Comparison of ENCODE assay signal across 9 mouse cellular contexts in the genomic region with DNA sequence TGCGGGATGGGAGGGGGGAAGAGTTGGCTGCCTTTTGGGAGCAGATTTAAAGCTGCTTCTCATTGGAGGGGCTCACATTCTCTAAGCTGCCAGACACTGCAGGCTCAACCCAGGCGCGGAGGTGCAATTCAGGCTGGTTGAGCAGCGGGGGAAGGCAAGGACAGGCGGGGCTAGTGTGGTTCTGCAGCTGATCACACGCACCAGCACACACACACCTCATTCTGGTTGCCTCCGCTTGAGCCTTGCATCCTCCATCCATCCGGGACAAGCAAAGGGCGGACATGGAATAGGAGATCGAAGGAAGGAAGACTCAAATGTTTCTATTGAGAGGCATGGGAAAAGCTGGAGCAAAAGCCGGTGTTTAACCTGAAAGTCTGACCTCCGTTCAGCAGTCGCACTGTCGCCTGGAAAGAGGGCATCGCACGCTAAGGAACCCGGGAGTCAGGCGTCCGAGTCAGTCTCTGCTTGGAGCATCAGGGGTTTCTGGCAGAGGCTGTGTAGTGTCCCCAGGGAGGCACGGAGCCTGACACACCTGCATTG. TPM values are rescaled to one million over a fixed set of nuclear protein-coding genes. Genes with fewer than 3 reads are reported as not detected.
A peak's percentile ranks its signal among the peaks of the same experiment; 100 is the strongest.
DNase-seq lines count a peak whose midpoint lies in the region; ATAC-seq lines count a peak whose summit lies in the region.
"Had no signal": no experiment of that assay in that cellular context is flagged by ENCODE, and none has a peak within 500 bp of the region (broad histone marks: within the 10 kb centered on the region; RNA-seq: fewer than 3 reads in every experiment).

A gene (plus strand): TSS at position 250 of the 540 bp plus-strand sequence.

- H3K9ac ChIP-seq in forebrain, embryonic 14.5 days (ENCODE audit: low read length), result peak within 1 kb of the TSS; percentile 70

- peak; percentile 88 for ATAC-seq in forebrain, embryonic 14.5 days

- WGBS in forebrain, embryonic 14.5 days, result under 1% methylated on average over 20 of the region's 20 CpGs
- under 1% methylated on average over 20 of the region's 20 CpGs for WGBS in hindbrain, embryonic 10.5 days

- intact Hi-C loops in left cerebral cortex, postnatal 14 days (cut with DNase I), result loop anchor here (10.0 kb wide), 1 partner anchor 211 kb away; no protein-coding TSS in a partner anchor

- peaks cover 5% of the 10 kb centered on the region; the same call in 1 of the 2 replicates for H3K4me1 ChIP-seq in forebrain, embryonic 14.5 days (ENCODE audit: control insufficient read depth, insufficient read depth, low read length)
- H3K4me1 ChIP-seq in hindbrain, embryonic 10.5 days (replicated peaks), result peaks cover 26% of the 10 kb centered on the region

- peak; percentile 38 for DNase-seq in ovary, postnatal 36 days (ENCODE audit: low spot score)
- no peak for DNase-seq in ovary, postnatal 10 days (ENCODE audit: low spot score)
- DNase-seq in forebrain, embryonic 14.5 days (ENCODE audit: low spot score), result peak; percentile 74
- no peak for DNase-seq in hindbrain, embryonic 10.5 days (ENCODE audit: low spot score)
- DNase-seq in left cerebral cortex, postnatal 14 days (ENCODE audit: low spot score in 2 of 2), result peak; percentile 72 to 80
- DNase-seq in retina, embryonic 14.5 days (ENCODE audit: low spot score), result peak; percentile 63
- DNase-seq in T-cell, adult 2 months (ENCODE audit: low spot score), result no peak
- no peak for DNase-seq in MN1 (ENCODE audit: low spot score)

- no peaks in the 10 kb centered on the region for H3K9me3 ChIP-seq in forebrain, embryonic 14.5 days (replicated peaks; ENCODE audit: control insufficient read depth, low read length)
- H3K9me3 ChIP-seq in hindbrain, embryonic 10.5 days, result no peaks in the 10 kb centered on the region

- H3K4me2 ChIP-seq in forebrain, embryonic 14.5 days (ENCODE audit: low read length), result peak within 1 kb of the TSS; percentile 71

- H3K4me3 ChIP-seq in forebrain, embryonic 14.5 days (ENCODE audit: low read depth, low read length), result peak within 1 kb of the TSS; percentile 47
- H3K4me3 ChIP-seq in hindbrain, embryonic 10.5 days, result peak within 1 kb of the TSS; percentile 59

- no peaks in the 10 kb centered on the region for H3K27me3 ChIP-seq in forebrain, embryonic 14.5 days (replicated peaks; ENCODE audit: control insufficient read depth, insufficient read depth, low read length)
- peaks cover 53% of the 10 kb centered on the region for H3K27me3 ChIP-seq in hindbrain, embryonic 10.5 days (ENCODE audit: insufficient read depth, poor library complexity, severe bottlenecking)

- no peak within 1 kb of the TSS for H3K27ac ChIP-seq in forebrain, embryonic 14.5 days (ENCODE audit: low read depth, low read length)
- no peak within 1 kb of the TSS for H3K27ac ChIP-seq in hindbrain, embryonic 10.5 days

- no peaks in the 10 kb centered on the region for H3K36me3 ChIP-seq in forebrain, embryonic 14.5 days (ENCODE audit: control insufficient read depth, insufficient read depth, low read length)
- H3K36me3 ChIP-seq in hindbrain, embryonic 10.5 days, result no peaks in the 10 kb centered on the region

RNA-seq across cellular contexts. Expression of the gene that starts here (rescaled TPM):
- 4.5 and 6.2 TPM in 2 replicates for polyA plus RNA-seq in forebrain, embryonic 14.5 days (2014; fragmentation: Nextera tagmentation; extraction: Ambion mirVana)
- polyA plus RNA-seq in hindbrain, embryonic 10.5 days (2016; fragmentation: Nextera tagmentation; extraction: Ambion mirVana), result 0.42 and 0.44 TPM in 2 replicates
- 10 to 100 TPM; 91.3 to 96.2 TPM for total RNA-seq in left cerebral cortex, postnatal 14 days (2021)
- total RNA-seq: liver, adult 2 months had no signal
- polyA plus RNA-seq: liver, adult 2 months had no signal

Comparison
In these comparisons a context has a peak if more than half of its experiments do, and no peak if none do; other contexts are left out.
1. DNase-seq: peak in ovary, postnatal 36 days (single experiment), forebrain, embryonic 14.5 days (single experiment), left cerebral cortex, postnatal 14 days (2 of 2) and retina, embryonic 14.5 days (single experiment); none in ovary, postnatal 10 days (single experiment), hindbrain, embryonic 10.5 days (single experiment), T-cell, adult 2 months (single experiment) and MN1 (single experiment).